Mouse (Mus musculus) myocyte (in vitro differentiated cells): ENCODE results near the gene Fgg. TPM values are rescaled to one million over a fixed set of nuclear protein-coding genes. Genes with fewer than 3 reads are reported as not detected.

Experiments used
- H3K27me3 ChIP-seq: one replicate; pipeline ENCODE4 v1.6.1; 2011; ENCODE audit not compliant: control insufficient read depth, insufficient read depth, insufficient read length
- H3K36me3 ChIP-seq: one replicate; pipeline ENCODE4 v1.6.1; 2011; ENCODE audit not compliant: control insufficient read depth, insufficient read depth
- H3K4me2 ChIP-seq: one replicate; pipeline ENCODE4 v1.6.1; 2011; ENCODE audit warnings: low read depth, control low read depth
- H3K4me3 ChIP-seq: one replicate; pipeline ENCODE4 v1.5.1; 2011; ENCODE audit warnings: mild to moderate bottlenecking, control low read depth, moderate library complexity
- H3K79me2 ChIP-seq: one replicate; pipeline ENCODE4 v1.6.1; 2011; ENCODE audit not compliant: control insufficient read depth, insufficient read depth
- H3ac ChIP-seq: one replicate; pipeline ENCODE4 v1.6.1; 2011; ENCODE audit not compliant: control insufficient read depth, insufficient read length
- CEBPB ChIP-seq: IDR thresholded peaks from 2 replicates; pipeline ENCODE4 v1.6.1; 2011; ENCODE audit warnings: mild to moderate bottlenecking, moderate library complexity; ENCODE audit not compliant: poor library complexity, insufficient read depth, severe bottlenecking
- E2F4 ChIP-seq: IDR thresholded peaks from one replicate; pipeline ENCODE4 v1.6.1; 2011; ENCODE audit warnings: mild to moderate bottlenecking, control low read depth, moderate library complexity; ENCODE audit not compliant: insufficient read depth
- MAX ChIP-seq: IDR thresholded peaks from one replicate; pipeline ENCODE4 v1.6.1; 2011; ENCODE audit warnings: low read depth, mild to moderate bottlenecking, control low read depth
- MYOD1 ChIP-seq, 3 experiments: IDR thresholded peaks; one replicate each; pipeline ENCODE4 v1.6.1; 2011; ENCODE audit warnings: control low read depth in 2 of 3, low read depth in 2 of 3, mild to moderate bottlenecking in 2 of 3, moderate library complexity in 1 of 3; ENCODE audit not compliant: insufficient read length in 2 of 3, control insufficient read depth in 1 of 3
- MYOG ChIP-seq, 3 experiments: IDR thresholded peaks; one replicate each; pipeline ENCODE4 v1.6.1; 2011; ENCODE audit warnings: control low read depth in 2 of 3, low read depth in 2 of 3, mild to moderate bottlenecking in 2 of 3; ENCODE audit not compliant: insufficient read length in 2 of 3, control insufficient read depth in 1 of 3, insufficient read depth in 1 of 3
- POLR2A ChIP-seq: IDR thresholded peaks from one replicate; pipeline ENCODE4 v1.6.1; 2011; ENCODE audit warnings: low read depth, mild to moderate bottlenecking, control low read depth, moderate library complexity; ENCODE audit not compliant: insufficient read length
- POLR2AphosphoS2 ChIP-seq: IDR thresholded peaks from one replicate; pipeline ENCODE4 v1.6.1; 2011; ENCODE audit warnings: low read depth, control low read depth; ENCODE audit not compliant: insufficient read length
- REST ChIP-seq: IDR thresholded peaks from one replicate; pipeline ENCODE4 v1.6.1; 2011; ENCODE audit warnings: mild to moderate bottlenecking, control low read depth, moderate library complexity; ENCODE audit not compliant: insufficient read depth, insufficient read length
- SRF ChIP-seq: IDR thresholded peaks from one replicate; pipeline ENCODE4 v1.6.1; 2011; ENCODE audit warnings: low read depth; ENCODE audit not compliant: control insufficient read depth, insufficient read length
- TCF12 ChIP-seq: IDR thresholded peaks from one replicate; pipeline ENCODE4 v1.6.1; 2011; ENCODE audit warnings: mild to moderate bottlenecking, control low read depth; ENCODE audit not compliant: poor library complexity, insufficient read depth, severe bottlenecking
- TCF3 ChIP-seq: IDR thresholded peaks from one replicate; pipeline ENCODE4 v1.6.1; 2011; ENCODE audit warnings: low read depth, control low read depth; ENCODE audit not compliant: insufficient read length
- USF1 ChIP-seq: IDR thresholded peaks from one replicate; pipeline ENCODE4 v1.6.1; 2011; ENCODE audit warnings: low read depth, mild to moderate bottlenecking, control low read depth, moderate library complexity
- polyA plus RNA-seq: library from polyadenylated mRNA; unstranded; fragments of >200 nt; fragmentation: generic; extraction: Trizol; gene quantifications from one replicate; pipeline ENCODE4 v1.2.1, GENCODE M21; 2012; ENCODE audit warnings: missing spikeins

Fgg gene
- polyA plus RNA-seq, 1 experiment: not detected

- Histone ChIP-seq H3K79me2 (no peaks in the 10 kb centered on the region), H3K27me3 (peaks cover 15% of the 10 kb centered on the region), H3K4me2 (no peak overlapping the region), H3K36me3 (no peaks in the 10 kb centered on the region), H3K4me3 (no peak overlapping the region), H3ac (no peak overlapping the region)
- TF ChIP-seq TCF3 (no peak), POLR2A (no peak), POLR2AphosphoS2 (no peak), CEBPB (no peak), REST (no peak), MYOD1 (IDR thresholded peaks at IDR 0.05; ENCODE audit: control insufficient read depth in 1 of 3, insufficient read length in 2 of 3, low read depth in 2 of 3) (no peak), MYOG (IDR thresholded peaks at IDR 0.05; ENCODE audit: control insufficient read depth in 1 of 3, insufficient read depth in 1 of 3, insufficient read length in 2 of 3, low read depth in 2 of 3) (no peak), E2F4 (no peak), MAX (no peak), TCF12 (no peak), USF1 (no peak), SRF (no peak)
Measured at GRCm38 (mm10) chr3:82991963-82992362, 15.6 kb upstream of the Fgg start.

- Histone ChIP-seq H3K4me3 (no peak overlapping the region), H3K36me3 (no peaks in the 10 kb centered on the region), H3K4me2 (no peak overlapping the region), H3ac (no peak overlapping the region), H3K79me2 (no peaks in the 10 kb centered on the region), H3K27me3 (peaks cover 17% of the 10 kb centered on the region)
- TF ChIP-seq SRF: no peak
- no peak for TF ChIP-seq POLR2A
- no peak for TF ChIP-seq E2F4
Measured at GRCm38 (mm10) chr3:82992956-82993355, 14.6 kb upstream of the Fgg start.

GRCm38 (mm10) chr3:82995368-82995767 lies 12.2 kb upstream of the Fgg start:
- no peak overlapping the region for H3ac ChIP-seq
- TF ChIP-seq REST: no peak
- TF ChIP-seq MYOD1 (IDR thresholded peaks at IDR 0.05; ENCODE audit: control insufficient read depth in 1 of 3, insufficient read length in 2 of 3, low read depth in 2 of 3): no peak
- TF ChIP-seq POLR2AphosphoS2: no peak
- no peak for TF ChIP-seq USF1
- TF ChIP-seq POLR2A: no peak
- no peak for TF ChIP-seq MAX
- no peak for TF ChIP-seq TCF12
- no peak for TF ChIP-seq E2F4
- H3K4me3 ChIP-seq: no peak overlapping the region

GRCm38 (mm10) chr3:82996656-82997055 lies 10.9 kb upstream of the Fgg start:
- Histone ChIP-seq H3K27me3 (peaks cover 17% of the 10 kb centered on the region), H3K36me3 (no peaks in the 10 kb centered on the region), H3ac (no peak overlapping the region), H3K4me2 (no peak overlapping the region), H3K79me2 (no peaks in the 10 kb centered on the region), H3K4me3 (no peak overlapping the region)
- TF ChIP-seq TCF3: no peak
- TF ChIP-seq POLR2AphosphoS2: no peak
- no peak for TF ChIP-seq MYOD1 (IDR thresholded peaks at IDR 0.05; ENCODE audit: control insufficient read depth in 1 of 3, insufficient read length in 2 of 3, low read depth in 2 of 3)
- no peak for TF ChIP-seq MAX
- no peak for TF ChIP-seq REST
- no peak for TF ChIP-seq SRF
- TF ChIP-seq POLR2A: no peak
- no peak for TF ChIP-seq E2F4
- TF ChIP-seq TCF12: no peak

More at GRCm38 (mm10) chr3:82995368-82995767, 12.2 kb upstream of the Fgg start:
- Histone ChIP-seq H3K36me3 (no peaks in the 10 kb centered on the region), H3K79me2 (no peaks in the 10 kb centered on the region), H3K4me2 (no peak overlapping the region), H3K27me3 (peaks cover 17% of the 10 kb centered on the region)

GRCm38 (mm10) chr3:82998772-82999463 lies 8.6 kb upstream of the Fgg start:
- no peak overlapping the region for H3K4me2 ChIP-seq
- H3ac ChIP-seq: no peak overlapping the region
- H3K27me3 ChIP-seq: peaks cover 15% of the 10 kb centered on the region
- H3K36me3 ChIP-seq: no peaks in the 10 kb centered on the region
- H3K4me3 ChIP-seq: no peak overlapping the region
- TF ChIP-seq TCF3: no peak
- TF ChIP-seq POLR2A: no peak
- TF ChIP-seq TCF12: no peak
- TF ChIP-seq USF1: no peak
- no peak for TF ChIP-seq CEBPB
- no peak for TF ChIP-seq MYOG (IDR thresholded peaks at IDR 0.05; ENCODE audit: control insufficient read depth in 1 of 3, insufficient read depth in 1 of 3, insufficient read length in 2 of 3, low read depth in 2 of 3)
- TF ChIP-seq SRF: no peak
- TF ChIP-seq MYOD1 (IDR thresholded peaks at IDR 0.05; ENCODE audit: control insufficient read depth in 1 of 3, insufficient read length in 2 of 3, low read depth in 2 of 3): no peak
- no peak for TF ChIP-seq REST
- TF ChIP-seq MAX: no peak
- no peak for TF ChIP-seq E2F4
- TF ChIP-seq POLR2AphosphoS2: no peak
- no peaks in the 10 kb centered on the region for H3K79me2 ChIP-seq
